Mouse (Mus musculus) right cerebral cortex, adult 18-20 months (tissue): ENCODE data around the gene Olfr378.

Experiments
- DNase-seq: peaks from one replicate; pipeline ENCODE4 v3.0.0; 2022; ENCODE audit warnings: mixed read lengths

The Olfr378 gene

DNA sequence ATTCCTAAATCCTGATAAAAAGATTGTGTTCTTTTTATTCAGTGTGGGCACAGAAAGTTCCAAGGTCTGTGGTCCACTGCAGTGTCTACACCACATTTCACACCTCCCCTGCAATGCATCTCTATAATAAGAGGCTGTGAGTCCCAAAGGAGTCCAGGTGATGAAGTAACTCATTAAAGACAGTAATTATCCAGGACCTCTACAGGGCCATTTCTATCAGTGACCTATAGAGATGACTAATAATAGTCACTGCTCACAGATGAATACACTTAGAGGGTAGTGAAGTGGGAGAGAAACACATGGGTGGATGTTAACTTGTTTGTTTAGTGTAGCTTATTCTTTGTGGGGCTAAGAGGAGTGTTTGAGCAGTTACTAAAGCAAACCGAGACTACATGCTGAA, at the start of gene Olfr378:
Gene Olfr378 (minus strand): TSS at position 101 of the 400 bp plus-strand sequence.
- no peak for DNase-seq

DNA sequence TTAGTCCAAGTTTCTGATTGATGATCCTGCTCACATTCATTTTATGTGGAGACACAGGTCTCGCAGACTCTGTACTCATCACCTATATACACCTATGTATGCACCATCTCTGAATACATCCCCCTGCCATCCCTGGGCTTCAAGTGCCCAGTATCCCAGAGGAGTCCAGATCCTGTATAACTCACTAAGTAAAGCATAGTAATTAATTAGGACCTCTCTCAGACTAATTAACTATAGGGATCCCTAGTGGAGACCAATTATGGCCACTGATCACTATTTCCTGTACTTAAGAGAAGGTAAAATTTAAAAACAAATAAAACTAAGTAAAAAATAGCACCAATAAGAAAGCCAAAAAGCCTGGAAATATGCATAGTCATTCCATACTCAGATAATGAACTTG, 29.1 kb upstream of the Olfr378 start, which contains the start of gene Olfr380:
Gene Olfr380 (minus strand): TSS at position 101 of the 400 bp plus-strand sequence.
- DNase-seq = no peak

DNA sequence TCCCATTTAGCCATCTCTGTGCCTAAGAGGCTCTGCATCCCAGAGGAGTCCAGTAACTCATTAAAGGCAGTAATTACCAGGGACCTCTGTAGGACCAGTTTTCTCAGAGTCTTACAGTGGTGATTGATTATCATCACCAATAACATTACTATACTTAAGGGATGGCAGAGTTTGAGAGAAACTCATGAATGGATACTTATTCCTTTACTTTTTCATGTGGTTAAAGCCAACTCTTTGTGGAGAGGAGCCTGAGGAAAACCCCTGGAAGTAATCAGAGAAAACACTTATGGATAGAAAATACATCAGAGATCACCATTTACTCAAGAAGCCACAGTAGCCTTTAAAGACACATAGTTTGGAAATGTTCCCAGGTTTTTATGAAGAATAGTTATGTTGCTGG, 28.8 kb downstream of the Olfr378 start, which contains the start of gene Olfr1:
Gene Olfr1 (minus strand): TSS at position 101 of the 400 bp plus-strand sequence.
- no peak for DNase-seq

DNA sequence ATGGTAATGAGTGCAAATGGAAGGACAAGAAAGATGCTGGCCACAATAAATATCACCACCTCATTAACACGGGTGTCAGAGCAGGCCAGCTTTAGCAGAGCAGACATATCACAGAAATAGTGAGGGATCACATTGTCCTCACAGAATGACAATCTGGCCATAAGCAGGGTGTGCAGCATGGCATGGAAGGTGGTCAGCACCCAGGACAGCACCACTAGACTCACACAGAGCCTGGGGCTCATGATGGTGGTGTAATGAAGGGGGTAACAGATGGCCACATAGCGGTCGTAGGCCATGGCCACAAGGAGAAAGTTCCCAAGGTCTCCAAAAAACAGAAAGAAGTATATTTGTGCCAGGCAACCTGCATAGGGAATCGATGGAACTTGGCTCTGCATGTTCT, 32.9 kb downstream of the Olfr378 start:
- DNase-seq = no peak
